31 mouse cellular contexts compared by ENCODE assay signal in genomic region chr6:29630216-29630615, GRCm38 (mm10).
"Had no signal": no experiment of that assay in that cellular context is flagged by ENCODE, and none has a peak within 500 bp of the region (broad histone marks: within the 10 kb centered on the region; RNA-seq: fewer than 3 reads in every experiment).

No protein-coding gene starts in this region.

- H3K36me3 ChIP-seq: heart, embryonic 10.5 days; heart, embryonic 12.5 days; heart, embryonic 13.5 days; heart, embryonic 15.5 days; hindbrain, embryonic 10.5 days; hindbrain, embryonic 12.5 days; hindbrain, embryonic 13.5 days; hindbrain, embryonic 15.5 days; intestine, embryonic 15.5 days; kidney, embryonic 15.5 days had no signal

- DNase-seq: heart, postnatal 10 days; heart, postnatal 14 days; heart, postnatal 36 days; heart, postnatal 4 days; kidney, adult 11 months; kidney, adult 18-20 months; kidney, adult 2 months; kidney, adult 8-10 months; kidney, adult 9 months; kidney, postnatal 10 days; kidney, postnatal 14 days; kidney, postnatal 25 days; kidney, postnatal 36 days; kidney, postnatal 4 days; layer of hippocampus, adult 9-11 months; layer of hippocampus, postnatal 36 days had no signal

- H3K27me3 ChIP-seq: hindbrain, embryonic 13.5 days; hindbrain, embryonic 15.5 days; kidney, embryonic 15.5 days had no signal

- H3K9ac ChIP-seq: heart, embryonic 12.5 days; heart, embryonic 13.5 days; heart, embryonic 15.5 days; hindbrain, embryonic 12.5 days; hindbrain, embryonic 13.5 days; hindbrain, embryonic 14.5 days; hindbrain, embryonic 15.5 days; intestine, embryonic 15.5 days; kidney, embryonic 15.5 days had no signal

- H3K4me1 ChIP-seq: heart, embryonic 12.5 days; heart, embryonic 13.5 days; heart, embryonic 15.5 days; hindbrain, embryonic 15.5 days; intestine, embryonic 15.5 days had no signal

- H3K9me3 ChIP-seq: heart, embryonic 10.5 days; heart, embryonic 12.5 days; heart, embryonic 15.5 days; hindbrain, embryonic 10.5 days; hindbrain, embryonic 12.5 days; hindbrain, embryonic 13.5 days; hindbrain, embryonic 15.5 days; intestine, embryonic 15.5 days; kidney, embryonic 15.5 days had no signal

- H3K27ac ChIP-seq: heart, embryonic 10.5 days; heart, embryonic 13.5 days; heart, embryonic 15.5 days; hindbrain, embryonic 10.5 days; hindbrain, embryonic 12.5 days; hindbrain, embryonic 13.5 days; hindbrain, embryonic 14.5 days; hindbrain, embryonic 15.5 days; hindbrain, postnatal 0 days; intestine, embryonic 15.5 days; kidney, embryonic 15.5 days; kidney, postnatal 0 days; layer of hippocampus, adult 2 months; left cerebral cortex, adult 2 months had no signal

- H3K4me3 ChIP-seq: heart, embryonic 10.5 days; heart, embryonic 12.5 days; heart, embryonic 13.5 days; heart, embryonic 15.5 days; hindbrain, embryonic 10.5 days; hindbrain, embryonic 12.5 days; hindbrain, embryonic 13.5 days; hindbrain, embryonic 15.5 days; intestine, embryonic 15.5 days; kidney, embryonic 15.5 days; layer of hippocampus, adult 2 months; left cerebral cortex, adult 2 months had no signal
